Mouse (Mus musculus) cortical plate, adult 2 months (tissue): ENCODE measurements at regions not wholly inside any gene's neighbourhood (a gene's known extent, or its start where the extent isn't known, plus 50 kb on each side); places are given as distances from the start of the nearest gene placed in this dataset.

ENCODE experiments used
- H3K27ac ChIP-seq: fragments of 200-500 bp; 2 replicates; pipeline ENCODE4 v1.5.1; 2012; ENCODE audit warnings: low read length, control low read depth, inconsistent platforms; ENCODE audit not compliant: insufficient read depth
- H3K4me1 ChIP-seq: fragments of 200-500 bp; 2 replicates; pipeline ENCODE4 v1.6.1; 2011; ENCODE audit warnings: low read length; ENCODE audit not compliant: control insufficient read depth, insufficient read depth
- H3K4me3 ChIP-seq: fragments of 200-500 bp; 2 replicates; pipeline ENCODE4 v1.5.1; 2011; ENCODE audit warnings: mild to moderate bottlenecking, low read length, control low read depth; ENCODE audit not compliant: insufficient read depth
- CTCF ChIP-seq: fragments of 200-500 bp; IDR thresholded peaks from 2 replicates; pipeline ENCODE4 v1.5.1; 2011; ENCODE audit warnings: mild to moderate bottlenecking, control low read depth, low read length; ENCODE audit not compliant: insufficient read depth; ENCODE audit errors: extremely low read depth
- POLR2A ChIP-seq: fragments of 200-500 bp; IDR thresholded peaks from 2 replicates; pipeline ENCODE4 v1.6.1; 2011; ENCODE audit warnings: mild to moderate bottlenecking, low read length, control low read depth; ENCODE audit not compliant: insufficient read depth; ENCODE audit errors: extremely low read depth

- Histone ChIP-seq H3K27ac (no peak overlapping the region), H3K4me3 (no peak overlapping the region), H3K4me1 (no peaks in the 10 kb centered on the region)
- TF ChIP-seq CTCF (no peak), POLR2A (no peak)
These were observed 241.9 kb upstream of the Kcnab2 start for GRCm38 (mm10) chr4:152719416-152720127.

DNA sequence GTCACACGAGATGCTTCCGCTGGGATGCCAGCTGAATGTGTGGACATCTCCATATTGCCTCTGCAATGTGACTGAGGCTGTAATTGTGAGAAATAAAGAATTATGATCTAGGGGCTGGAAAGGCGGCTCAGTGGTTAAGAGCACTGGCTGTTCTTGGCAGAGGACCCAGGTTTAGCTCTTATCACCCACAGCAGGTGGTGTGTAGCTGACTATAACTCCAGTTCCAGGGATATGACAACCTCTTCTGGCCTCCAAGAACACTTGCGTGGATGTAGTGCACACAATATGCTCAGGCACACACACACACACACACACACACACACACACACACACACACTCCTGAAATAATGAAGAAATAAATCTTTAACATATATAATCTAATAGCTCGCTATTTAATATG lies 232.7 kb upstream of the Kcnab2 start:
- Histone ChIP-seq H3K27ac (no peak overlapping the region), H3K4me1 (no peaks in the 10 kb centered on the region), H3K4me3 (no peak overlapping the region)
- TF ChIP-seq POLR2A (no peak), CTCF (no peak)

GRCm38 (mm10) chr4:152700217-152700616 lies 222.5 kb upstream of the Kcnab2 start:
- no peak overlapping the region for H3K27ac ChIP-seq
- no peak for TF ChIP-seq POLR2A
- TF ChIP-seq CTCF: peak; percentile 40
- H3K4me1 ChIP-seq: no peaks in the 10 kb centered on the region
- H3K4me3 ChIP-seq: no peak overlapping the region

GRCm38 (mm10) chr4:152697247-152697960 lies 219.7 kb upstream of the Kcnab2 start:
- Histone ChIP-seq H3K4me1 (no peaks in the 10 kb centered on the region), H3K4me3 (no peak overlapping the region), H3K27ac (no peak overlapping the region)
- TF ChIP-seq POLR2A (no peak), CTCF (no peak)

GRCm38 (mm10) chr4:152691735-152692134 lies 214.1 kb upstream of the Kcnab2 start:
- TF ChIP-seq POLR2A (no peak), CTCF (no peak)

DNA sequence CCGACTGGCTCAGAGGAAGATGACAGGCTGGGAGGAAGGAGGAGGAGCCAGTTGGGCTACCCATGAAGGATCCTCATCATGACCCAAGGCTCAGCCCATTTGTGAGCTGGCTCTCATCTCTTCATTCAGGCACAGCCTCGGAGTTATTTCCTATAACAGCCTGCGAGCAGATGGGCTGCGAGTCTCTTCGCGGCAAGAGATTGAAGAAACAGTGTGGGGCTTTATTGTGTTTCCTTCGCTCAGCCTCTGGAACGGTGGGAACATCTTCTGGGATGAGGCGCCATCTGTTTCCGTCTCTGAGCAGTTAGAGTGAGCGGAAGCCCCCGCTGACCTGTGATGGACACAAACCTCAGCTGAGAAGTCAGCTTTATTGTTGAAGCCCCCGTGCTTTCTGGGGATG lies 213.6 kb upstream of the Kcnab2 start:
- no peak overlapping the region for H3K4me3 ChIP-seq
- no peak for TF ChIP-seq POLR2A
- TF ChIP-seq CTCF: no peak
- no peak overlapping the region for H3K27ac ChIP-seq
- no peaks in the 10 kb centered on the region for H3K4me1 ChIP-seq

More at GRCm38 (mm10) chr4:152691735-152692134, 214.1 kb upstream of the Kcnab2 start:
- Histone ChIP-seq H3K4me1 (no peaks in the 10 kb centered on the region), H3K27ac (no peak overlapping the region), H3K4me3 (no peak overlapping the region)

DNA sequence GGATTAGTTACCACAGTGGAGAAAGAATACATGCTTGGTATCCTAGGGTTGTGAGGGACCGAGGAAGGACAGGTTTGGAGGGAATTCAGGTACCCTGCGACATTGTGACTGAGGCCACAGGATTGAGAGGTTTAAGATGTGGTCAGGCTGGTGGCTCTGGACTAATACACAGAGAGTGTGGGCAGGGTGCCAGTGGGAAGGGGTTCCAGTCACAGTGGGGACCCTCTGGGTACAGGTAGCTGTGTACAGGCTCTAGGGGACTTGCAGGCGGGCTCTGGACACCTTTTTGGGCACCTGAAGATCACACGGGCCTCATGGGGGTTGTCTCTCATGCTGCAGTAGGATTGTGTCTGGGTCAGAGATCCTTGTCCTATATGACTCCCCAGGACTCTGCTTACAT lies 213.1 kb upstream of the Kcnab2 start:
- Histone ChIP-seq H3K4me1 (no peaks in the 10 kb centered on the region), H3K27ac (no peak overlapping the region), H3K4me3 (no peak overlapping the region)
- TF ChIP-seq POLR2A (no peak), CTCF (no peak)

DNA sequence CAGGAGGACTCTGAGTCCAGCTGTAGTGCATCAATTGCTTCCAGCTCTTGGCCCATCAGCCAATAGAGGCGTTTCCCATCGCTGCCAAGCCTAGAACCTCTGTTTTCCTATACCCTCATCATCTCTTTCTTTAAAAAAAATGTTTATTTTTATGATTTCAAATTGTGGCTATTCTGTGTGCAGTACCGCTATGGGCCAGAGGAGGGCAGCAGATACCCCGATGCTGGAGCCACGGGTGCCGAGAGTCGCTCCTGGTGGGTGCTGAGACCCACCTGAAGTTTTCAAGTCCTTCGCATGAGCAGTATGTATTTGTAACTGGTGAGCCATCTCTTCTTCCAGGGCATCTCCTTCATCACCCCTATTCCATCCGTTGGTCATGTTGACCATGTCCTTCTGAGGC lies 212.2 kb upstream of the Kcnab2 start:
- TF ChIP-seq POLR2A (no peak), CTCF (no peak)
- Histone ChIP-seq H3K27ac (no peak overlapping the region), H3K4me3 (no peak overlapping the region), H3K4me1 (no peaks in the 10 kb centered on the region)

DNA sequence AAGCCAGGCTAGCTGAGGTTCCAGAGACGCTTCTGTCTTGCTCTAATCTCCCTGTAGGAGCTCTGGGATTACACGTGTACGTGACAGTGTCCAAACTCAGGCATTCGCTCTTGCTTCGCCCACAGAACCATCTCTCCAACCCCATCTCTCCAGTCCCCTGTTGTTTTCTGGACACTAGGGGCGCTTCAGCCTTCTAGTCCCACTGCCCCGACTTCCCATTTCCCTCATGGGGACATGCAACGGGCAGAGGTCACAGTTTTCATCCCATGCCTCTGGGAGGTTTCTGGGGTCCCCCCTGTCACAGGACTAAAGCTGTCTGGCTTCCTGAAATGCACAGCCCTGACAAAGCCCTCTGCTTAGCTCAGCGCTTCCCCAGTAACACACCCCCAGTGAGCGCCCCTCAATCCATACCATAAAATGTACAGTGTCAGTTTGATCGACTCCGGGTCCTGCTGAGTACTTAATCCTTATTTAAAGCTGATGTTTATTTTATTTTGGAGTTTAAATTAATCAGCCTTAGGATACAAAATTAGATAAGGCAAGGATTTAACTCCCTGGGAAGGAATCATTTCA lies 208.9 kb upstream of the Kcnab2 start:
- no peak overlapping the region for H3K27ac ChIP-seq
- H3K4me3 ChIP-seq: no peak overlapping the region
- TF ChIP-seq POLR2A (no peak), CTCF (no peak)
- no peaks in the 10 kb centered on the region for H3K4me1 ChIP-seq

DNA sequence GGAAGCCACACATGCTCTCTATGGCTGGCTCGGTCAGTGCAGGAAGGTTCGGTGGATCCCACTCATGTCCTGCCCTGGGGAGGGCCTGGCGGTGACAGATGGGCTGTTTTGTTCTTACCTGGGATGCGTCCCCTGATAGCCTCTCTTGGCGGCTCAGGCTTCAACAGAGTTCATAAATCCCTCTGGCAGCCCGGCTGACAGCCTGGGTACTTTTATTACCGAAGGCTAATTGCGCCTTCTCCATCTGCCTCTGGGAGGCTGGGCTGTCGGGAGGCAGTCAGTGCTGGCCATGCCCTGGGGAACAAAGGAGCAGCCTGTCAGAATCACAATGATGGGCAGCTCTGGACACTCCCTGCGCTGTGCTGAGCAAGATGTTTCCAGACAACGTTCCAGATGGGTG lies 196.5 kb upstream of the Kcnab2 start:
- H3K4me3 ChIP-seq: no peak overlapping the region
- H3K27ac ChIP-seq: no peak overlapping the region
- TF ChIP-seq CTCF (no peak), POLR2A (no peak)
- H3K4me1 ChIP-seq: no peaks in the 10 kb centered on the region
